Mouse (Mus musculus) urinary bladder, adult 18-20 months (tissue): Measurements from ENCODE around the gene H2al2b.
"Not testable (repeated sequence)": the region's sequence is repeated elsewhere in the genome, so short reads cannot be mapped to it uniquely, and the experiment has no call there.

Experiments used
- DNase-seq, 2 experiments: peaks; one replicate each; pipeline ENCODE4 v3.0.0; 2022; ENCODE audit warnings: low spot score in 2 of 2, mixed read lengths in 2 of 2

Gene H2al2b

DNA sequence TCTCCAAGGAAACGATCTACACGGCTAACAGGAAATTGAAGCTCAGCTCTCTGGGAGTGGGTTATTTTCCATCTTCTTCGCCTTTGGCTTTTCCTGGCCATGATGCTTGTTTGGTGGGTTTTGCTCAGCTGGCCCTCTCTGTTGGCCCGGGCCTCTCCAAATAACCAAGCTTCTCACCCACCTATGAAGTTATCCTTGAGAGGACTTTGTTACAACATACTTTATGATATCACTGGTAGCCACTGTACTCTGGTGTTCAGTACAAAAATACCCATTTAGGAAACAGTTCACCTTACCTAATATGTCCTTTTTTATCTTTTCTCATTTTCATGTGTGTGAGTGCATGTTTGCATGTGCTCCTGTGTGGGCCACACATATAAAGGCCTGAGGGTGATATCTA lies at the start of gene H2al2b:
TSS of gene H2al2b (minus strand) at position 101 of the 400 bp plus-strand sequence.
- DNase-seq, result not testable (repeated sequence)
